Mouse (Mus musculus) layer of hippocampus, adult 2 months (tissue): ENCODE measurements around the gene Samd13. TPM values are rescaled to one million over a fixed set of nuclear protein-coding genes. Genes with fewer than 3 reads are reported as not detected.

Experiments used
- DNase-seq, 2 experiments: peaks; one replicate each; pipeline ENCODE4 v3.0.0; 2022; ENCODE audit warnings: low spot score in 2 of 2
- H3K27ac ChIP-seq: fragments of 200-600 bp; 2 replicates; pipeline ENCODE4 v1.8.1; 2022
- H3K4me3 ChIP-seq: fragments of 200-600 bp; 2 replicates; pipeline ENCODE4 v1.8.1; 2022; ENCODE audit warnings: mild to moderate bottlenecking
- CTCF ChIP-seq: fragments of 200-600 bp; conservative IDR thresholded peaks from 2 replicates; pipeline ENCODE4 v1.8.1; 2022; ENCODE audit warnings: antibody characterized with exemption, mild to moderate bottlenecking, moderate library complexity
- total RNA-seq, 2 experiments: library from RNA; stranded (reverse); gene quantifications; 2 replicates each; pipeline ENCODE4 v1.2.3; 2021

The Samd13 gene
- total RNA-seq, 2 experiments from 2014 or later, result 0.72 to 0.86 TPM

DNA sequence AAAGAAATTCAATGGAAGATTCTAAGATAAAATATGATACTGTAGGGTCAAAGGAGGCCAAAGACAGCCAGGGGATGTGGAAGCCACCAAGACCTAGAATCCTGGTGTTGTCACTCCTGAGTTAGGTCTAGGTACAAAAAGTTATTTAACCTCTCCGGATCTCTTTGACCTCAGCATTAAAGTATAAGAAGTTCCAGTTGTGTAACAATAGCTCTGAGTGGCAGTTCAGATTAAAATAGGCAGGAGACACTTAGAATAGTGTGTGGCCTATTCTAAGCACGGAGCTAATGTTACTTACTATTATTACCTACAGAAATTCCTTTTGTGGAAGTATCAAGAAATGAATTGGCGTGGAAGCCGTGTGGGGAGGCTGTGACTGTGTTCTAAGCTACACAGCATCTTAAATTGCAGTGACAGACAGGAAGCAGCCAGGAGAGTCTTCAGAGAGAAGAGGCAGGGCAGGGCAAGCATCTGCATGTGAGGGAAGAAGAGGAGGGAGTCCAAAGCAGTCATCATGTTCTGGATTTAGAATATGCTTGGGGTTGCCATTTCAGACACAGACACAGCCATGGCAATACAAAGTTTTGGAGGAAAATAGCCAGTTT lies 1.8 kb upstream of the Samd13 start:
- H3K27ac ChIP-seq, result no peak overlapping the region
- DNase-seq, result no peak
- H3K4me3 ChIP-seq, result no peak overlapping the region
- TF ChIP-seq CTCF, result no peak

DNA sequence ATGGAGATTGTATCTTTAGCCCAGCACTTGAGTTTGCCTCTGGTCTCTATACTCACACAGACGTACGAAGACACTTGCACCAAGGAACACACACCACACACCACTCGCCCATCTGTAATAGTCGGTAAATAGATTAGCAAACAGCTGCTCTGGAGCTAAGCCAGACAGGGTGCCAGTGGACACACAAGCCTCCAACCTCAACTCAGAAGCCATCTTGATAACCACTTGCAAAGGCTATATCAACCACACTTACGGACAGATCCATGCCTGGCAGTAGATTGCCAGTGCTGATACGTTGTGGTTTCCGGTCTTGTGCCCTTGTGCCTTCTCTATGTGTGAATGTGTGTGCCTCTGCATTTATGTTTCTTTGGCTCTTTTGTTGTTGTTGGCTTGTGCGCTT lies 1.0 kb upstream of the Samd13 start:
- H3K27ac ChIP-seq, result no peak overlapping the region
- no peak overlapping the region for H3K4me3 ChIP-seq
- no peak for DNase-seq
- no peak for TF ChIP-seq CTCF

DNA sequence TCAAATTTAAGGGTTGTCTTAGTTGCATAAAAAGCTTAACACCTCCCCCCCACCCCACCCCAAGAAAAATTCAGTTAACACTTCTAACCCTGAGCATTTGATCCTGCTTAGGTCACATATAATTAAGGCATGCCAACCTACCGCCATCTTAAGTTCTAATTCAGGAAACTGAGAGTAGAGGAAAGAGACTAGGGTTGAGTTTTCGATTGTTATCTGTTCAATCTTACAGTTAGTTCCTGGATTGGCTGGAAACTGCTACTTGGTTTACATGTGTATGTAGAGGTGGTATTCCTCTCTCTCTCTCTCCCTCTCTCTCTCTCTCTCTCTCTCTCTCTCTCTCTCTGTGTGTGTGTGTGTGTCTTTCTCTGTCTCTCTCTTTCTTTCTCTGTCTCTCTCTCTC lies 2.3 kb downstream of the Samd13 start:
- TF ChIP-seq CTCF, result no peak
- H3K4me3 ChIP-seq, result no peak overlapping the region
- H3K27ac ChIP-seq, result no peak overlapping the region
- DNase-seq, result no peak

GRCm38 (mm10) chr3:146682140-146682651 lies 3.2 kb downstream of the Samd13 start:
- peak overlapping the region; percentile 53 for H3K4me3 ChIP-seq
- DNase-seq, result peak; percentile 58 to 62
- H3K27ac ChIP-seq, result peak overlapping the region; percentile 72
- no peak for TF ChIP-seq CTCF

DNA sequence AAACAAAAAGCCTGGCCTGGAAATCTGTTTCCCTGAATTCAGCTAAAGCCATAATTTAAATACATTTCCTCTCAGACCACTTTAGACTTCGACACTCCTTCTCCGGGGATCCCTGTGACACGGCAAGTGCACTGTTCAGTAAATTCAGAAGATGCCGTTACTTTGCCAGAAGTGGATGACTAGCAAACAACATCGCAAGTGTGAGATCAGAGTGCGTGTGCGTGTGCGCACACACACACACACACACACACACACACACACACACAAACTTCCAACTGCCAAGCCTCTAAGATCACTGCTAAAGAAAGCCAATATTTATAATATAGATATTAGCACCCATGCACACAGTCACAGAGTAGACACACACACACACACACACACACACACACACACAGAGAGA lies 3.7 kb downstream of the Samd13 start:
- DNase-seq, result no peak
- H3K27ac ChIP-seq, result no peak overlapping the region
- peak overlapping the region; percentile 53 for H3K4me3 ChIP-seq

GRCm38 (mm10) chr3:146680625-146681024 lies 4.8 kb downstream of the Samd13 start:
- DNase-seq, result no peak
- Histone ChIP-seq H3K4me3 (no peak overlapping the region), H3K27ac (no peak overlapping the region)
- no peak for TF ChIP-seq CTCF

More for the DNA sequence above, 3.7 kb downstream of the Samd13 start:
- no peak for TF ChIP-seq CTCF

GRCm38 (mm10) chr3:146679646-146680045 lies 5.7 kb downstream of the Samd13 start:
- H3K4me3 ChIP-seq, result no peak overlapping the region
- no peak for TF ChIP-seq CTCF
- H3K27ac ChIP-seq, result no peak overlapping the region
- DNase-seq, result no peak

GRCm38 (mm10) chr3:146676193-146676592 lies 9.2 kb downstream of the Samd13 start:
- no peak for DNase-seq
- no peak for TF ChIP-seq CTCF
- Histone ChIP-seq H3K4me3 (no peak overlapping the region), H3K27ac (no peak overlapping the region)

- no peak overlapping the region for H3K27ac ChIP-seq
- H3K4me3 ChIP-seq, result no peak overlapping the region
- TF ChIP-seq CTCF, result no peak
- DNase-seq, result no peak
These were observed 10.3 kb downstream of the Samd13 start for GRCm38 (mm10) chr3:146675101-146675500.

DNA sequence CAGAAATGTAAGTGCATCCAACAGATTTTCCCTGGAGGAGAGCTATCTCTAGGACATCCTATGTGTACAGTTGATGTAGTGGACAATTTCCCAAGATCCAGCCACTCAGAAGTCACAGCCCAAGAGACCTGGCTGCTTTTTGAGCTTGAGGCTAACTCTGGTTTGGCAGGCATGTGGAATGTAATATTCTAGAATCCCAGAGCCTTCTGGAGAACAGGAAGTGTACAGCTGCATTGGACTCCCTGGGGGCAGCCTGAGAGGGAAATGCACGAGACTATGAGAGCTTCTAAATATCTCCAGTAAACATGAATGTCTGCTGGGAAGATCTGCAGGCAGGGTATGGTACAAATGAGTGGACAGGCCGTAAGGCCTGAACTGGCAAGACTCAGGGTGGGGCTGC lies 14.3 kb downstream of the Samd13 start:
- no peak overlapping the region for H3K27ac ChIP-seq

GRCm38 (mm10) chr3:146661907-146662306 lies 23.5 kb downstream of the Samd13 start:
- no peak for DNase-seq
- Histone ChIP-seq H3K27ac (no peak overlapping the region), H3K4me3 (no peak overlapping the region)
- no peak for TF ChIP-seq CTCF

More for the DNA sequence above, 14.3 kb downstream of the Samd13 start:
- no peak for DNase-seq
- no peak for TF ChIP-seq CTCF
- no peak overlapping the region for H3K4me3 ChIP-seq

GRCm38 (mm10) chr3:146661001-146661400 lies 24.4 kb downstream of the Samd13 start:
- H3K27ac ChIP-seq, result peak overlapping the region; percentile 21; the same call in 1 of the 2 replicates
- TF ChIP-seq CTCF, result no peak

DNA sequence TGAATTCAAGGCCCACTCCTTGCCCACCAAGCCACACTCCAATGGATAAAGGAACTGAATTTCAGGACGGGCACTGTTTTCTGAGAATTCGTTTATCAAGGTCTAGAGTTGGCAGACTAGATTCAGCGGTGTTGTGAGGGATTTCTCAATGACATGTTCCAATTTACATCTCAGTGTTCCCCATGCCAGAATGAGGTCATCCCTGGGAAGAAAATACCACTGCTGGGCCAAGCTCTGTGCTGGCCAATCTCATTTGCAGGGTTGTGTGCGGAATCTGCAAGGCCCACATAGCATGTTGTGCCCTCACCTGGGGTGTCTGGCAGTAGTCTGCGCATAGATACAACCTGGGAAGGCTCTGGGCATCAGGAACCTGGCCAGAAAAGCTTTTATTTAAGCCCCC lies 26.1 kb downstream of the Samd13 start:
- no peak overlapping the region for H3K4me3 ChIP-seq
- TF ChIP-seq CTCF, result no peak
- H3K27ac ChIP-seq, result no peak overlapping the region
- no peak for DNase-seq

More at GRCm38 (mm10) chr3:146661001-146661400, 24.4 kb downstream of the Samd13 start:
- no peak for DNase-seq
- no peak overlapping the region for H3K4me3 ChIP-seq

DNA sequence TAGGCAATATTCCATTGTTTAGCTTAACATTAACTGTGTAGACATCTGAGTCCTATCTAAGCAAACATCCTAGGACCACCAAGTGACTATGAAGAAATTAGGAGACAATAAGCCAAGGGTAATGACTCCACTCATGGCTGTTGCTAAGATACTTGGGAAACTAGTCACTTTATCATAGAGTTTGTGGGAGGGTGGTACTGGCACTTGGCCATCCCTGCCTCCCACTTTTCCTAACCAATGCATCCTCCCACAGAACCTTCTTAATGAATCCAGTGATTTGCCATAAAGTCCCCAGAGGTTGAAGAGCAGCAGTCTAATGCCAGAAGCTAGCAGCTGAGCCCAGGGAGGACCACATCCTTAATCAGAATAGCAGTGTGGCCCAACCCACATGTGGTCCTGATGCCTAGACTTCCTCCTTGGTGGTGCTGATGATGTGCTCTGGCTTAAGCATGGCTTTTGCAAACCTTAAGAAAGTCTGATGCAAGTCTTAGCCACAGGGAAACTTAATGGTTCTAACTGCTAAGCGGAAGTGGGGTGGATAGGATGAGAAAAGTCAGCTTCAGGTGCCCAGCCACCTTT lies 27.2 kb downstream of the Samd13 start:
- no peak for DNase-seq
- Histone ChIP-seq H3K4me3 (no peak overlapping the region), H3K27ac (no peak overlapping the region)
- no peak for TF ChIP-seq CTCF
